Mouse (Mus musculus) urinary bladder, postnatal 36 days (tissue): ENCODE results near the gene Cct7.
A peak's percentile ranks its signal among the peaks of the same experiment; 100 is the strongest.

Source experiments
- DNase-seq, 2 experiments: peaks; one replicate each; pipeline ENCODE4 v3.0.0; 2022; ENCODE audit warnings: low spot score in 2 of 2, mixed read lengths in 1 of 2

Cct7 gene

GRCm38 (mm10) chr6:85502103-85502910, 51.0 kb downstream of the Cct7 start:
- no peak for DNase-seq

GRCm38 (mm10) chr6:85502911-85503250, 51.6 kb downstream of the Cct7 start, which contains the start of gene Fbxo41:
TSS of gene Fbxo41 (minus strand) at chr6:85502994.
- DNase-seq = peak in 1 of 2 experiments; percentile 26

- no peak for DNase-seq
Observed at GRCm38 (mm10) chr6:85504908-85505307, 53.6 kb downstream of the Cct7 start.

GRCm38 (mm10) chr6:85508602-85509001, 57.3 kb downstream of the Cct7 start:
- peak; percentile 16 to 25 for DNase-seq

GRCm38 (mm10) chr6:85510476-85510875, 59.2 kb downstream of the Cct7 start:
- peak in 1 of 2 experiments; percentile 32 for DNase-seq

- peak; percentile 18 to 50 for DNase-seq
Observed at GRCm38 (mm10) chr6:85511286-85512055, 60.2 kb downstream of the Cct7 start.

- DNase-seq = no peak
Observed at GRCm38 (mm10) chr6:85512056-85512440, 60.7 kb downstream of the Cct7 start.

GRCm38 (mm10) chr6:85512577-85513530, 61.5 kb downstream of the Cct7 start:
- no peak for DNase-seq

- no peak for DNase-seq
Observed at GRCm38 (mm10) chr6:85513531-85513910, 62.2 kb downstream of the Cct7 start, which contains the start of gene Egr4. TSS of gene Egr4 (minus strand) at chr6:85513589.

GRCm38 (mm10) chr6:85515941-85516340, 64.6 kb downstream of the Cct7 start:
- no peak for DNase-seq
